Mouse (Mus musculus) heart, embryonic 16.5 days (tissue): ENCODE results near the gene Ppm1b. TPM values are rescaled to one million over a fixed set of nuclear protein-coding genes. Genes with fewer than 3 reads are reported as not detected.

ENCODE experiments used
- ATAC-seq: fragments of 200-750 bp; cut with Nextera tagmentation; replicated peaks from 2 replicates; pipeline ENCODE4 v1.8.0; 2017; ENCODE audit warnings: moderate number of reproducible peaks; ENCODE audit not compliant: insufficient read depth, low FRiP score; ENCODE audit errors: extremely low read depth
- H3K27ac ChIP-seq: fragments of 300-500 bp; sonication (generic); 2 replicates; pipeline ENCODE4 v1.5.1; 2014; ENCODE audit warnings: mild to moderate bottlenecking, low read length, control low read depth, moderate library complexity
- H3K27me3 ChIP-seq: fragments of 300-500 bp; sonication (generic); 2 replicates; pipeline ENCODE4 v1.6.1; 2014; ENCODE audit warnings: low read length, mixed read lengths; ENCODE audit not compliant: control insufficient read depth, insufficient read depth
- H3K36me3 ChIP-seq: fragments of 300-500 bp; sonication (generic); 2 replicates; pipeline ENCODE4 v1.6.1; 2014; ENCODE audit not compliant: control insufficient read depth, insufficient read depth
- H3K4me1 ChIP-seq: fragments of 300-500 bp; sonication (generic); 2 replicates; pipeline ENCODE4 v1.6.1; 2014; ENCODE audit warnings: low read length, mixed read lengths; ENCODE audit not compliant: control insufficient read depth, insufficient read depth
- H3K4me2 ChIP-seq: fragments of 300-500 bp; sonication (generic); 2 replicates; pipeline ENCODE4 v1.6.1; 2014; ENCODE audit warnings: low read depth, mild to moderate bottlenecking, control low read depth, low read length
- H3K4me3 ChIP-seq: fragments of 300-500 bp; sonication (generic); 2 replicates; pipeline ENCODE4 v1.5.1; 2014; ENCODE audit warnings: mild to moderate bottlenecking, control low read depth, low read length
- H3K9ac ChIP-seq: fragments of 300-500 bp; sonication (generic); 2 replicates; pipeline ENCODE4 v1.6.1; 2014; ENCODE audit warnings: low read length, control low read depth
- H3K9me3 ChIP-seq: fragments of 300-500 bp; sonication (generic); replicated peaks from 2 replicates; pipeline ENCODE4 v1.6.1; 2016; ENCODE audit warnings: low read length; ENCODE audit not compliant: control insufficient read depth
- WGBS: fragments of 180-500 bp; shearing (Covaris S2); extraction: QIAGEN DNeasy Blood & Tissue Kit; methylation state at CpG from one replicate; pipeline ENCODE4 v1.1.7; 2014; 5-methylcytosine and 5-hydroxymethylcytosine counted together
- polyA plus RNA-seq: library from polyadenylated mRNA; unstranded; fragments of >200 nt; fragmentation: Nextera tagmentation; extraction: Ambion mirVana; gene quantifications from 2 replicates; pipeline ENCODE4 v1.2.1, GENCODE M21; 2015

Gene Ppm1b
- polyA plus RNA-seq, 1 experiment from 2014 or later: 71.6 TPM

DNA sequence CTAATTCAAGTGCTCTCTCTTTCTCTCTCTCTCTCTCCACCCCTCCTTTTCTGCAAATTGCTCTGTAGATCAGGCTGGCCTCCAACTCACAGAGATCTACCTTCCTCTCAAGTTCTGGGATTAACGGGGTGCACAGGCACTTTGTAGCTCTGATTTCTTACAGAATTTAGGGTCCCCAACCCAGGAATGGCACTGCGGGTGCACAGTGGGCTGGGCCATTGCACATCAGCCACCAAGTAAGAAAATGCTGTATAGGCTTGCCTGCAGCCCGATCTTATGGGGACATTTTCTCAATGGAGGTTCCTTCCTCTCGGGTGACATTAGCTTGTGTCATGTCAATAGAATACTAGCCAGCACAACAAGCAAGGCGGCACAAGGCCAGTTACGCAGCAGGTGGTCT lies 102.6 kb downstream of the Ppm1b start:
- Histone ChIP-seq H3K4me2 (no peak overlapping the region), H3K4me3 (no peak overlapping the region), H3K9me3 (no peaks in the 10 kb centered on the region), H3K36me3 (peaks cover 3% of the 10 kb centered on the region; the same call in 1 of the 2 replicates), H3K27me3 (no peaks in the 10 kb centered on the region), H3K27ac (no peak overlapping the region), H3K9ac (no peak overlapping the region), H3K4me1 (no peaks in the 10 kb centered on the region)
- no peak for ATAC-seq
- 89% methylated on average over 6 of the region's 6 CpGs for WGBS

DNA sequence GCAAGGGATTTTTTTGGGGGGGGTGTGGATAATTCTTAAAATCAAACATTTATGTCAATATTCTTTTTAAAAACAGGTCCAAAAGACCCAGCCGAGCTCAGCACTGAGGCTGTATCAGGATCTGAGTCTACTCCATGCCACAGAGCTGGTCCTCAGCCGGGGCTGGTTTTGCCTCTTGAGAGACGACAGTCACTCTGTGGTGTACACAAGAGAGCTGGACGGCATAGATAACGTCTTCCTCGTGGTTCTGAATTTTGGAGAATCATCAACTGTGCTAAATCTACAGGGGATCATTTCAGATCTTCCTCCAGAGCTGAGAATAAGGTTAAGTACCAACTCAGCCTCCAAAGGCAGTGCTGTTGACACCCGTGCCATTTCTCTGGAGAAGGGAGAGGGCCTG lies 107.0 kb downstream of the Ppm1b start:
- Histone ChIP-seq H3K36me3 (peaks cover 23% of the 10 kb centered on the region), H3K27me3 (no peaks in the 10 kb centered on the region), H3K9me3 (no peaks in the 10 kb centered on the region), H3K4me3 (no peak overlapping the region), H3K27ac (no peak overlapping the region), H3K4me2 (no peak overlapping the region), H3K4me1 (no peaks in the 10 kb centered on the region), H3K9ac (no peak overlapping the region)
- 83% methylated on average over 7 of the region's 7 CpGs for WGBS
- ATAC-seq: no peak

DNA sequence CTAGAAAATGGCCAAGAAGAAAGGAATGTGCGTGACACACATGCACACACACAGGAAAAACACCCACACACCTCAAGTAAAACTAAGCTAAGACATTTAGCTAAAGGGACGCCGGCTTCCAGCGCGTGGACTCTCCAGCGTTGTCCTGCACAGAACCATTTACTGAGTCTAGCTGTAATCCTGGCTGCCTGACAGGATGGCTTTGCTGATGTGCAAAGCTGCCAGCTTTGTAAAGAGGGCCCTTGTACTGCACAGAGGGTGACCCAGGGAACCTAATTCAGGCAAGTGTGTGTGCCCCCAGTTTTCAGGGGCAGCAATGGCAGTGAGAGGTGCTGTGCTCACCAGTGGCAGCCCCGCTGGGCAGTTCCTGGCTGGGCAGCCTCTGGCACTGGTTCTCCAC lies 110.8 kb downstream of the Ppm1b start:
- Histone ChIP-seq H3K4me1 (peaks cover 6% of the 10 kb centered on the region), H3K27ac (no peak overlapping the region), H3K9me3 (no peaks in the 10 kb centered on the region), H3K9ac (no peak overlapping the region), H3K27me3 (no peaks in the 10 kb centered on the region), H3K4me3 (no peak overlapping the region), H3K4me2 (no peak overlapping the region), H3K36me3 (peaks cover 30% of the 10 kb centered on the region)
- whole genome bisulfite sequencing: 92% methylated on average over 7 of the region's 7 CpGs
- ATAC-seq: no peak

DNA sequence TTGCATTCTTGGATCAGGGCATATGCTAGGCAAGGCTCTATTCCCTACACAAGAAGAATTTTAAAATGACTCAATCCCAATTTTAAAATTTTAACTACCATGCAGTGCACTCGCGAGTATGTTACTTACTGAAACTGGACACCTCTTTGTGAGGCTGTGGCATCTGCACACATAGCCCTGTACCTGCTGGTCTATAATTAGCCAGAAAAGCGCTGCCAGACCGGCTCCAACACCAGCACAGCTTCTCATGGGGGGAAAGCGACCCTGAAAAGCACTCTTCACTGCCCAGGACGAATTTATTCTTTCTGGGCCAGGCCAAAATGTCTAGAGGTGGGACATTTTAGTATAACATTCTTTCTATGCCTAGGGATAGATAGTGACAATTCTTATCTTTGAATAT lies 114.1 kb downstream of the Ppm1b start:
- H3K27ac ChIP-seq: no peak overlapping the region

DNA sequence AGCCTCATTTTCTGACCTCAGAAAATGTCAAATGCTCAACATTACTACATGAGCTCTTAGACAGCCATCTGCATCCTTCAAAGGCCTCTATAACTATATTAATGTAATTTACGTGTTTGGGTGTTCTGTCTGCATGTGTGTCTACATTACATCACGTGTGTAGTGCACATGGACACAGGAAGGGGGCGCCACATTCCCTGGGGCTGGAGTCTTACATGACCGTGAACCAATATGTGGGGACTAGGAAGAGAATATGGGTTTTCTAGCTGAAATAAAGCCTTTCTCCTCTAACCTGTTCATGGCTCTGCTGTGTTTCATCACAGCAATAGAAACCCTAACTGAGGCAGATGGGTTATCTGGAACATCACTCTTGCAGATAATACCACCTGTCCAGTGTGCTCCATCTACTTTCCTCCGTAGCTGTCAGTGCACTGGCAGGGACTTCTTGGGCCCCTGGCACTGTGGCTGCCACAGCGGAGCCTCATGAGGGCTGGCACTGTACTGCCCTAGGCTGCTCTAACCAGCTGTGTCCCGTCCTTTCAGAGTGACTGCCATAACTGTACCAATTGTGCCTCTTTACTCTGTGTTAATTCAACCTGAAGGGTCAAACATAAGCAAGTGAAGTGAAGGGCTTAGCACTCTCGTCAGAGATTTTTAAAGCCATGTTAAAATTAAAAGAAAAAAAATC lies 114.7 kb downstream of the Ppm1b start:
- no peak overlapping the region for H3K9ac ChIP-seq
- no peak overlapping the region for H3K27ac ChIP-seq
- H3K4me1 ChIP-seq: peaks cover 6% of the 10 kb centered on the region
- H3K36me3 ChIP-seq: peaks cover 25% of the 10 kb centered on the region
- 92% methylated on average over 8 of the region's 8 CpGs for WGBS
- H3K27me3 ChIP-seq: no peaks in the 10 kb centered on the region
- no peak overlapping the region for H3K4me2 ChIP-seq
- no peaks in the 10 kb centered on the region for H3K9me3 ChIP-seq
- ATAC-seq: no peak
- no peak overlapping the region for H3K4me3 ChIP-seq

More for the DNA sequence above, 114.1 kb downstream of the Ppm1b start:
- H3K4me3 ChIP-seq: no peak overlapping the region
- ATAC-seq: no peak
- H3K9ac ChIP-seq: no peak overlapping the region
- H3K36me3 ChIP-seq: peaks cover 25% of the 10 kb centered on the region
- no peak overlapping the region for H3K4me2 ChIP-seq
- no peaks in the 10 kb centered on the region for H3K9me3 ChIP-seq
- peaks cover 6% of the 10 kb centered on the region for H3K4me1 ChIP-seq
- WGBS: 51% methylated on average over 6 of the region's 6 CpGs
- H3K27me3 ChIP-seq: no peaks in the 10 kb centered on the region

DNA sequence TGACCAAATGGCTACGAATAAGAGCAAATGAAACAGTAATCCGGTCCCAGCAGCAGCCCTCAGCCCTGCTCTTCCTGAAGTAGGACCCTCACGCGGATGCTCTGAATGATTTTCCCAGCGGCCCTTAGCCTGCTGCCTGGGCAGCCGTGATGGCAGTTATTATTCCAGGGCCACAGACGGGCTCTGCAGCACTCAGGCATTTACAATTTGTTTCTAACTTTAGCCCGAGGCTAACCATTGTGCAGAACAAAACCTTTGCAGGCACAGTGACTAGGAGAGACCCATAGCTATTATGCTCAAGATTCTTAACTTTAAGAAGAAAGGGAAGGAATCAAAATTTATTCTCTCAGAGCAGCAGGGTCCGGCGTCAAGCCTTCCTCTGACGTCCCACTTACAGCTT lies 115.8 kb downstream of the Ppm1b start:
- H3K4me1 ChIP-seq: peaks cover 6% of the 10 kb centered on the region
- H3K9me3 ChIP-seq: no peaks in the 10 kb centered on the region
- H3K27ac ChIP-seq: no peak overlapping the region
- ATAC-seq: no peak
- H3K4me3 ChIP-seq: no peak overlapping the region
- H3K4me2 ChIP-seq: no peak overlapping the region
- 56% methylated on average over 11 of the region's 11 CpGs for WGBS
- H3K27me3 ChIP-seq: no peaks in the 10 kb centered on the region
- H3K36me3 ChIP-seq: peaks cover 24% of the 10 kb centered on the region
- H3K9ac ChIP-seq: no peak overlapping the region

DNA sequence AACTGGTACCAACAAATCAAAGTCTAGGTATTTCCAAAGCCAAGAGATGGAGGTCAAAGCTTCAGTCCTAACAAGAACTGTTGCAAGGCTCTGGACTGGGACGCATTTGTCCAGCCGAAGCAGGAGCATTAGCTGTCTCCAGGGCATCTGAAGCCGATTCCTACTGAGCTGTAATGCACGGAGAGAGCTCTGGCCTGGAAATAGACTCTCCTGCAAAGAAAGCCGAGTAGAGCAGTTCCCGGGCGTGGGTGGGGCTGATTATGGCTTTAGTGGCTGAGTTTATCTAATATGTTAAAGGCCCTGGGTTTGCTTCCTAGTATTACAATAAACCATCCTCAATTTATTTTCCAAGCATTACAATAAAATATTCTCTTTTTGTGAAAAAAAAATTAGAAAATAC lies 116.7 kb downstream of the Ppm1b start:
- H3K27me3 ChIP-seq: no peaks in the 10 kb centered on the region
- no peak overlapping the region for H3K4me2 ChIP-seq
- ATAC-seq: no peak
- H3K36me3 ChIP-seq: peaks cover 30% of the 10 kb centered on the region
- 53% methylated on average over 7 of the region's 7 CpGs for WGBS
- peaks cover 6% of the 10 kb centered on the region for H3K4me1 ChIP-seq
- no peak overlapping the region for H3K9ac ChIP-seq
- H3K4me3 ChIP-seq: no peak overlapping the region
- H3K9me3 ChIP-seq: no peaks in the 10 kb centered on the region
- no peak overlapping the region for H3K27ac ChIP-seq

Other genes starting within 250 kb of the Ppm1b start
- 68.9 and 77.2 TPM in 2 replicates for gene Lrpprc, start 166.0 kb upstream of the Ppm1b start, polyA plus RNA-seq
- 0.22 and 0.26 TPM in 2 replicates for gene Slc3a1, start 71.6 kb downstream of the Ppm1b start, polyA plus RNA-seq
- gene Prepl, start 133.5 kb downstream of the Ppm1b start, polyA plus RNA-seq: 26.4 and 32.8 TPM in 2 replicates
- 5.7 and 6.7 TPM in 2 replicates for gene Camkmt, start 133.8 kb downstream of the Ppm1b start, polyA plus RNA-seq